Mouse (Mus musculus) intestine, embryonic 16.5 days (tissue): ENCODE measurements around the gene Olfr56. TPM values are rescaled to one million over a fixed set of nuclear protein-coding genes. Genes with fewer than 3 reads are reported as not detected.
A peak's percentile ranks its signal among the peaks of the same experiment; 100 is the strongest.

Experiments
- ATAC-seq: fragments of 200-750 bp; cut with Nextera tagmentation; 2 replicates; pipeline ENCODE4 v1.8.0; 2017; ENCODE audit warnings: moderate TSS enrichment, moderate library complexity
- H3K27ac ChIP-seq: fragments of 300-500 bp; sonication (generic); 2 replicates; pipeline ENCODE4 v1.5.1; 2014; ENCODE audit warnings: mild to moderate bottlenecking, low read length
- H3K27me3 ChIP-seq: fragments of 300-500 bp; sonication (generic); replicated peaks from 2 replicates; pipeline ENCODE4 v1.6.1; 2014; ENCODE audit warnings: low read length, control low read depth, mixed read lengths; ENCODE audit not compliant: control insufficient read depth, insufficient read depth
- H3K36me3 ChIP-seq: fragments of 300-500 bp; sonication (generic); 2 replicates; pipeline ENCODE4 v1.6.1; 2014; ENCODE audit warnings: low read length, control low read depth; ENCODE audit not compliant: control insufficient read depth, insufficient read depth
- H3K4me1 ChIP-seq: fragments of 300-500 bp; sonication (generic); 2 replicates; pipeline ENCODE4 v1.6.1; 2014; ENCODE audit warnings: low read length, control low read depth, mixed read lengths; ENCODE audit not compliant: control insufficient read depth, insufficient read depth
- H3K4me2 ChIP-seq: fragments of 300-500 bp; sonication (generic); 2 replicates; pipeline ENCODE4 v1.6.1; 2014; ENCODE audit warnings: low read depth, low read length, control low read depth
- H3K4me3 ChIP-seq: fragments of 300-500 bp; sonication (generic); 2 replicates; pipeline ENCODE4 v1.5.1; 2014; ENCODE audit warnings: mild to moderate bottlenecking, low read length
- H3K9ac ChIP-seq: fragments of 300-500 bp; sonication (generic); 2 replicates; pipeline ENCODE4 v1.6.1; 2014; ENCODE audit warnings: low read depth, low read length
- H3K9me3 ChIP-seq: fragments of 300-500 bp; sonication (generic); 2 replicates; pipeline ENCODE4 v1.6.1; 2016; ENCODE audit warnings: low read length, control low read depth; ENCODE audit not compliant: control insufficient read depth
- WGBS: fragments of 180-500 bp; shearing (Covaris S2); extraction: QIAGEN DNeasy Blood & Tissue Kit; methylation state at CpG from one replicate; pipeline ENCODE4 v1.1.7; 2014; 5-methylcytosine and 5-hydroxymethylcytosine counted together
- polyA plus RNA-seq: library from polyadenylated mRNA; unstranded; fragments of >200 nt; fragmentation: Nextera tagmentation; extraction: Ambion mirVana; gene quantifications from 2 replicates; pipeline ENCODE4 v1.2.1, GENCODE M21; 2015

Gene Olfr56
- polyA plus RNA-seq, 1 experiment from 2014 or later = 0.10 TPM

GRCm38 (mm10) chr11:49088990-49089652 lies 110.4 kb downstream of the Olfr56 start:
- Histone ChIP-seq H3K9me3 (no peaks in the 10 kb centered on the region), H3K9ac (no peak overlapping the region), H3K36me3 (no peaks in the 10 kb centered on the region), H3K4me2 (0 out of 2 replicates have a peak overlapping the region, but pooled peaks have one; percentile 10), H3K4me3 (no peak overlapping the region), H3K4me1 (peaks cover 16% of the 10 kb centered on the region), H3K27ac (peak overlapping the region; percentile 57; the same call in 1 of the 2 replicates), H3K27me3 (no peaks in the 10 kb centered on the region)
- ATAC-seq = peak; percentile 83
- WGBS = 72% methylated on average over 5 of the region's 5 CpGs

- H3K36me3 ChIP-seq = no peaks in the 10 kb centered on the region
- no peak overlapping the region for H3K4me2 ChIP-seq
- no peaks in the 10 kb centered on the region for H3K27me3 ChIP-seq
- no peak overlapping the region for H3K27ac ChIP-seq
- peak; percentile 32; the same call in 1 of the 2 replicates for ATAC-seq
- H3K9me3 ChIP-seq = no peaks in the 10 kb centered on the region
- H3K4me3 ChIP-seq = no peak overlapping the region
- peaks cover 14% of the 10 kb centered on the region for H3K4me1 ChIP-seq
- H3K9ac ChIP-seq = no peak overlapping the region
- 72% methylated on average over 3 of the region's 3 CpGs for WGBS
Observed at GRCm38 (mm10) chr11:49089735-49090507, 111.2 kb downstream of the Olfr56 start.

- no peak for ATAC-seq
- no peaks in the 10 kb centered on the region for H3K27me3 ChIP-seq
- H3K9me3 ChIP-seq = no peaks in the 10 kb centered on the region
- 82% methylated on average over 5 of the region's 5 CpGs for WGBS
- no peak overlapping the region for H3K27ac ChIP-seq
- H3K9ac ChIP-seq = no peak overlapping the region
- H3K4me1 ChIP-seq = peaks cover 11% of the 10 kb centered on the region
- no peak overlapping the region for H3K4me3 ChIP-seq
- H3K4me2 ChIP-seq = no peak overlapping the region
- no peaks in the 10 kb centered on the region for H3K36me3 ChIP-seq
Observed at GRCm38 (mm10) chr11:49090551-49090950, 111.9 kb downstream of the Olfr56 start.

GRCm38 (mm10) chr11:49091171-49091570 lies 112.5 kb downstream of the Olfr56 start:
- no peak overlapping the region for H3K9ac ChIP-seq
- WGBS = 66% methylated on average over 4 of the region's 4 CpGs
- no peak for ATAC-seq

GRCm38 (mm10) chr11:49092053-49092586 lies 113.4 kb downstream of the Olfr56 start:
- Histone ChIP-seq H3K9me3 (no peaks in the 10 kb centered on the region), H3K4me2 (no peak overlapping the region), H3K4me3 (no peak overlapping the region), H3K27ac (no peak overlapping the region), H3K36me3 (no peaks in the 10 kb centered on the region), H3K9ac (no peak overlapping the region), H3K27me3 (no peaks in the 10 kb centered on the region), H3K4me1 (peaks cover 11% of the 10 kb centered on the region)
- 96% methylated on average over 1 of the region's 1 CpGs for WGBS
- no peak for ATAC-seq

More at GRCm38 (mm10) chr11:49091171-49091570, 112.5 kb downstream of the Olfr56 start:
- no peaks in the 10 kb centered on the region for H3K9me3 ChIP-seq
- H3K36me3 ChIP-seq = no peaks in the 10 kb centered on the region
- H3K27me3 ChIP-seq = no peaks in the 10 kb centered on the region
- H3K4me3 ChIP-seq = no peak overlapping the region
- H3K4me2 ChIP-seq = no peak overlapping the region
- H3K4me1 ChIP-seq = peaks cover 11% of the 10 kb centered on the region
- H3K27ac ChIP-seq = no peak overlapping the region

GRCm38 (mm10) chr11:49092786-49093185 lies 114.1 kb downstream of the Olfr56 start:
- Histone ChIP-seq H3K4me1 (peaks cover 10% of the 10 kb centered on the region), H3K9me3 (no peaks in the 10 kb centered on the region), H3K4me3 (no peak overlapping the region), H3K27ac (no peak overlapping the region), H3K4me2 (no peak overlapping the region), H3K27me3 (no peaks in the 10 kb centered on the region), H3K36me3 (no peaks in the 10 kb centered on the region), H3K9ac (no peak overlapping the region)
- WGBS = 89% methylated on average over 2 of the region's 2 CpGs
- ATAC-seq = no peak

- Histone ChIP-seq H3K4me1 (no peaks in the 10 kb centered on the region; the same call in none of the 2 replicates), H3K27me3 (no peaks in the 10 kb centered on the region), H3K27ac (no peak overlapping the region), H3K9ac (no peak overlapping the region), H3K9me3 (no peaks in the 10 kb centered on the region), H3K4me3 (no peak overlapping the region), H3K36me3 (no peaks in the 10 kb centered on the region), H3K4me2 (no peak overlapping the region)
- 81% methylated on average over 6 of the region's 6 CpGs for WGBS
- ATAC-seq = no peak
Observed at GRCm38 (mm10) chr11:49093861-49094660, 115.4 kb downstream of the Olfr56 start.

GRCm38 (mm10) chr11:49095367-49095766 lies 116.7 kb downstream of the Olfr56 start:
- Histone ChIP-seq H3K4me2 (no peak overlapping the region), H3K9me3 (no peaks in the 10 kb centered on the region), H3K4me1 (no peaks in the 10 kb centered on the region; the same call in none of the 2 replicates), H3K36me3 (no peaks in the 10 kb centered on the region), H3K9ac (no peak overlapping the region), H3K27me3 (no peaks in the 10 kb centered on the region), H3K27ac (no peak overlapping the region), H3K4me3 (no peak overlapping the region)
- WGBS = 82% methylated on average over 4 of the region's 4 CpGs
- ATAC-seq = no peak

- no peaks in the 10 kb centered on the region for H3K36me3 ChIP-seq
- no peak for ATAC-seq
- no peaks in the 10 kb centered on the region for H3K27me3 ChIP-seq
- 88% methylated on average over 3 of the region's 3 CpGs for WGBS
- H3K4me2 ChIP-seq = no peak overlapping the region
- H3K27ac ChIP-seq = no peak overlapping the region
- no peaks in the 10 kb centered on the region; the same call in none of the 2 replicates for H3K4me1 ChIP-seq
- no peaks in the 10 kb centered on the region for H3K9me3 ChIP-seq
- no peak overlapping the region for H3K4me3 ChIP-seq
- H3K9ac ChIP-seq = no peak overlapping the region
Observed at GRCm38 (mm10) chr11:49100409-49100808, 121.7 kb downstream of the Olfr56 start.
